Mouse (Mus musculus) spleen, adult 2 months (tissue): ENCODE measurements around the gene Ecpas. TPM values are rescaled to one million over a fixed set of nuclear protein-coding genes. Genes with fewer than 3 reads are reported as not detected.

Experiments used
- DNase-seq, 2 experiments: peaks; one replicate each; pipeline versions ENCODE4 v3.0.0 to v3.0.0-alpha.2; 2012 to 2021; ENCODE audit warnings: low spot score in 2 of 2, low read depth in 1 of 2
- H3K27ac ChIP-seq: fragments of 200-500 bp; 2 replicates; pipeline ENCODE4 v1.5.1; 2012; ENCODE audit warnings: low read length, inconsistent platforms; ENCODE audit not compliant: insufficient read depth
- H3K27me3 ChIP-seq: fragments of 200-500 bp; 2 replicates; pipeline ENCODE4 v1.6.1; 2012; ENCODE audit warnings: mild to moderate bottlenecking, moderate library complexity, low read length, inconsistent platforms; ENCODE audit not compliant: control insufficient read depth, insufficient read depth
- H3K36me3 ChIP-seq: fragments of 200-500 bp; 2 replicates; pipeline ENCODE4 v1.6.1; 2012; ENCODE audit warnings: mild to moderate bottlenecking, low read length, inconsistent platforms; ENCODE audit not compliant: control insufficient read depth, insufficient read depth
- H3K4me1 ChIP-seq: fragments of 200-500 bp; 2 replicates; pipeline ENCODE4 v1.6.1; 2011; ENCODE audit warnings: inconsistent platforms; ENCODE audit not compliant: control insufficient read depth, insufficient read depth, insufficient read length
- H3K4me3 ChIP-seq: fragments of 200-500 bp; 2 replicates; pipeline ENCODE4 v1.5.1; 2011; ENCODE audit warnings: mild to moderate bottlenecking, inconsistent platforms; ENCODE audit not compliant: insufficient read depth, insufficient read length; ENCODE audit errors: extremely low read depth
- CTCF ChIP-seq: fragments of 200-500 bp; IDR thresholded peaks from 2 replicates; pipeline ENCODE4 v1.5.1; 2011; ENCODE audit warnings: mild to moderate bottlenecking, inconsistent platforms; ENCODE audit not compliant: insufficient read depth, insufficient read length, insufficient replicate concordance; ENCODE audit errors: extremely low read depth
- POLR2A ChIP-seq: fragments of 200-500 bp; IDR thresholded peaks from 2 replicates; pipeline ENCODE4 v1.6.1; 2011; ENCODE audit warnings: low read depth, low read length, inconsistent platforms
- WGBS: fragments of 180-500 bp; shearing (Covaris S2); methylation state at CpG from one replicate; pipeline ENCODE4 v1.1.7; 2018; 5-methylcytosine and 5-hydroxymethylcytosine counted together
- polyA plus RNA-seq: library from polyadenylated mRNA; depleted of rRNA; stranded (reverse); fragments of >200 nt; gene quantifications from 2 replicates; pipeline ENCODE4 v1.2.3, GENCODE M21; 2012

The Ecpas gene
- polyA plus RNA-seq, 1 experiment = 10.0 TPM

GRCm38 (mm10) chr4:58867242-58867641, 45.3 kb downstream of the Ecpas start:
- H3K27me3 ChIP-seq = no peaks in the 10 kb centered on the region
- no peak overlapping the region for H3K27ac ChIP-seq
- H3K4me1 ChIP-seq = no peaks in the 10 kb centered on the region
- 77% methylated on average over 6 of the region's 6 CpGs for WGBS
- H3K4me3 ChIP-seq = no peak overlapping the region
- TF ChIP-seq CTCF = no peak
- no peak for TF ChIP-seq POLR2A
- peaks cover 2% of the 10 kb centered on the region for H3K36me3 ChIP-seq
- DNase-seq = no peak

DNA sequence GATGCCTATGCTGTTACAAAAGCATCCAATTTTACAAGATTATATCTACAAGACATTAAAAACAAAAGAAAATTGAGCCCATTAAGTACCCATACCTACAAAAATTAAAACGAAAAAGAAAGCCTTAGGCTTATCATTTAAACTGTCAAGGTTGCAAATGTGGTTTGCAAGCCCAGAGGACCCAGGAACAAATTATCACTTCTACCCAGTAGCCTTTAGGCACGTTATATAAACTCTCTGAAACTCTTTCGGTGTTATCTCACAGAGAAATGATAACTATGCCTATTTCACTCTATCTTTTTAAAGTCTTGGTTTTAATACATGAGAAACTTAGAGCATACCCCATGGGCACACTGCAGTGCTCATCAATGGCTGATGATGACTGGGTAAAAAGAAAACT, 79.6 kb downstream of the Ecpas start:
- 87% methylated on average over 3 of the region's 3 CpGs for WGBS
- Histone ChIP-seq H3K27me3 (no peaks in the 10 kb centered on the region), H3K36me3 (peaks cover 12% of the 10 kb centered on the region), H3K4me3 (no peak overlapping the region), H3K4me1 (no peaks in the 10 kb centered on the region), H3K27ac (no peak overlapping the region)
- DNase-seq = no peak
- TF ChIP-seq POLR2A (no peak), CTCF (no peak)

GRCm38 (mm10) chr4:58825921-58826320, 86.6 kb downstream of the Ecpas start:
- H3K4me1 ChIP-seq = no peaks in the 10 kb centered on the region
- peaks cover 21% of the 10 kb centered on the region for H3K36me3 ChIP-seq
- H3K4me3 ChIP-seq = no peak overlapping the region
- H3K27me3 ChIP-seq = no peaks in the 10 kb centered on the region
- TF ChIP-seq CTCF = no peak
- DNase-seq = no peak
- no peak overlapping the region for H3K27ac ChIP-seq
- WGBS = 91% methylated on average over 4 of the region's 4 CpGs

DNA sequence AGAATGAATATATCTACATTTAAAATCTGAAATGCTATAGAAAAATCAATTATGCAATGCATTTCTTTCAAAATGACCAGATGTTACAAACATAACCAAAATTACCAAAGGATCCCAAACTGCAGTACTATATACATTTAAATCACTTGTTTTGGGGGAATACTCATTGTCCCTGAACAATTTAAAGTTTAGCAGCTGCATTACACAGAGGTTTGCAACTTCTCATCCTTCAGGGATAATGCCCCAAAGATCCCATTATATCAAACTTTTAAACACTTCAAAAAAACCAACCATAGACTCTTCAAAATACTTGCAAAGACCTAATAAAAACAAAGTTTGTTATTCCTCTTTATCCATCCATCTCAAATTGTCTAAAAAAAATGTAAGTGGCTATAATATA, 124.9 kb downstream of the Ecpas start, which contains the start of gene Olfr267:
Olfr267 (minus strand) TSS at position 101 of the 400 bp plus-strand sequence.
- no peak for DNase-seq
- TF ChIP-seq CTCF = no peak
- TF ChIP-seq POLR2A = no peak

DNA sequence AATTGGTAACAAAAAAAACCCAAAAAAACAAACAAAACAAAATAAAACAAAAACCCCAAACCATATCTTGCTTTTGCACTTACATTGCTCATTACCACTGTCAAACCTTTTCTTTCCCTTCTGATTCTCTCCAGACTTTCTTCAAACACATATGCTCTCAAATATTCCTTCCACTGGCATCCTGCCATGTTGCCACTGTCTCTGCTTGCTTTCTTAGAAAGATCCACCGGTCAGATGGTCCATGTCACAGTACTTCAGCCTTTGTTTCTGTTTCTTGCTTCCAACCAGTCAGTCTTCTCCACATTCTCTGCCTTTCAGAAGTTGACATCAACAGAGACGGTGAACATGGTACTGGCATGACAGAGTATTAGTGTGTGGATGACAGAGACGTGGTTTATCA, 125.9 kb downstream of the Ecpas start:
- Histone ChIP-seq H3K36me3 (no peaks in the 10 kb centered on the region), H3K27ac (no peak overlapping the region), H3K4me3 (no peak overlapping the region), H3K27me3 (no peaks in the 10 kb centered on the region), H3K4me1 (no peaks in the 10 kb centered on the region)
- DNase-seq = no peak
- 80% methylated on average over 3 of the region's 3 CpGs for WGBS
- TF ChIP-seq POLR2A (no peak), CTCF (no peak)

More for the DNA sequence above, 124.9 kb downstream of the Ecpas start, which contains the start of gene Olfr267:
- no peaks in the 10 kb centered on the region for H3K4me1 ChIP-seq
- H3K4me3 ChIP-seq = no peak within 1 kb of the TSS
- H3K36me3 ChIP-seq = no peaks in the 10 kb centered on the region
- no peaks in the 10 kb centered on the region for H3K27me3 ChIP-seq
- H3K27ac ChIP-seq = no peak within 1 kb of the TSS

GRCm38 (mm10) chr4:58763417-58763816, 149.1 kb downstream of the Ecpas start:
- Histone ChIP-seq H3K36me3 (no peaks in the 10 kb centered on the region), H3K4me1 (no peaks in the 10 kb centered on the region), H3K27me3 (no peaks in the 10 kb centered on the region), H3K4me3 (no peak overlapping the region), H3K27ac (no peak overlapping the region)
- no peak for TF ChIP-seq CTCF
- TF ChIP-seq POLR2A = no peak
- 86% methylated on average over 3 of the region's 3 CpGs for WGBS
- no peak for DNase-seq

GRCm38 (mm10) chr4:58749510-58749909, 163.0 kb downstream of the Ecpas start:
- Histone ChIP-seq H3K27me3 (no peaks in the 10 kb centered on the region; the same call in 1 of the 2 replicates), H3K4me1 (no peaks in the 10 kb centered on the region), H3K27ac (no peak overlapping the region), H3K36me3 (no peaks in the 10 kb centered on the region), H3K4me3 (no peak overlapping the region)
- TF ChIP-seq CTCF = no peak
- TF ChIP-seq POLR2A = no peak
- WGBS = 40% methylated on average over 2 of the region's 2 CpGs
- DNase-seq = no peak
